Mouse (Mus musculus): ENCODE data around the gene Neurl2. TPM values are rescaled to one million over a fixed set of nuclear protein-coding genes. Genes with fewer than 3 reads are reported as not detected.

Neurl2 gene
- polyA plus RNA-seq, 1 experiment from 2014 or later: 7.5 TPM

DNA sequence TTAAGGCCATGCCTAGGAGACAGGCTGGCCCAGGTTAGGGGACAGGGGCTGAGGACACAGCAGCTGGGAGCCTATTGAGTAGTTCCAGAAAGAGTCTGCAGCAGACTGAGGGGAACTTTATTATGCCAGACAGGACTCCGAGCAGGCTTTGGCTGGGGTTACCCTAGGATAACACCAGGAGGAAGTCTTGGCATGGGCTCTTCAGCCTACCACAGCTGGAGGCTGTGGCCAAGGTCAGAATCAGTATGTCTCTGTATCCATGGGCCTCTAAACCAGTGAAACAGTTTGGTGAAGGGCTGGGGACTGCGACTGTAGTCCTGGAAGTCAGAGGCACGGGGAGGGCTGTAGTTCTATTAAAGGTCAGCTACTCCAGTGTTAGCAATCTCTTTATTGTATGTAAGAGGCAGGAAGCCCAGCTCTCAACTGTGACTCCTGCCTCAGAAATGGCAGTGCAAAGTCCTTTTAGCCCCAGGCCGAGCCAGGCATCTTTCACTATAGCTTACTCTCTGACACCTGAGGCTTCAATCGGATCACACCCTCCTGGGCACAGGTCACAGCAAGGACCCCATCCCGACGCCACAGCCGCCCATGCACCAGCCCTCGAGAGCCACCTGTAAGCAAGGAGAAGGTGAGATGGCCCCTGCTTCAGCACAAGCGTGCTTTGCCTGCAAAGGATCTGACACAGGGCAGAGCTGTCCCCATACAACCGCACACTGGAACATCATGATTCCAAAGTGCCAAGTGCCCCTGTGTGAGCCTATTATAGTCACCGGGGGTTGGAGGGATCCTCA is 40.7 kb downstream of the Neurl2 start:
- Histone ChIP-seq H3K9ac (no peak overlapping the region), H3K27me3 (no peaks in the 10 kb centered on the region), H3K4me1 (peaks cover 14% of the 10 kb centered on the region; the same call in 1 of the 2 replicates), H3K4me2 (no peak overlapping the region), H3K27ac (no peak overlapping the region), H3K4me3 (no peak overlapping the region), H3K9me3 (no peaks in the 10 kb centered on the region), H3K36me3 (peaks cover 45% of the 10 kb centered on the region)
- no peak for ATAC-seq (ENCODE audit: borderline replicate concordance, extremely low read depth, low FRiP score, low TSS enrichment)
- 88% methylated on average over 12 of the region's 12 CpGs for WGBS

DNA sequence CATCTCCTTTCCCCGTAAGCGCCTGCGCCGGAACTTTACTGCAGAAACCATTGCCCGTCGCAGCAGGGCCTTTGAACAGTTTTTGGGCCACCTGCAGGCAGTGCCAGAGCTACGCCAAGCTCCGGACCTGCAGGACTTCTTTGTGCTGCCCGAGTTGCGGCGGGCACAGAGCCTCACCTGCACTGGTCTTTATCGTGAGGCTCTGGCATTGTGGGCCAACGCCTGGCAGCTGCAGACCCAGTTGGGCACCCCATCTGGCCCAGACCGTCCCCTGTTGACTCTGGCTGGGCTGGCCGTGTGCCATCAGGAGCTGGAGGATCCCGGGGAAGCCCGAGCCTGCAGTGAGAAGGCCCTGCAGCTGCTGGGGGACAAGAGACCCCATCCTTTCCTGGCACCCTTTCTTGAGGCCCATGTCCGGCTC is 41.4 kb downstream of the Neurl2 start:
- H3K9me3 ChIP-seq: no peaks in the 10 kb centered on the region
- WGBS: 88% methylated on average over 18 of the region's 18 CpGs
- H3K36me3 ChIP-seq: peaks cover 40% of the 10 kb centered on the region
- H3K4me1 ChIP-seq: peaks cover 21% of the 10 kb centered on the region
- no peak overlapping the region for H3K27ac ChIP-seq
- no peak for ATAC-seq (ENCODE audit: borderline replicate concordance, extremely low read depth, low FRiP score, low TSS enrichment)
- H3K27me3 ChIP-seq: no peaks in the 10 kb centered on the region
- no peak overlapping the region for H3K4me2 ChIP-seq
- H3K9ac ChIP-seq: no peak overlapping the region
- H3K4me3 ChIP-seq: no peak overlapping the region

DNA sequence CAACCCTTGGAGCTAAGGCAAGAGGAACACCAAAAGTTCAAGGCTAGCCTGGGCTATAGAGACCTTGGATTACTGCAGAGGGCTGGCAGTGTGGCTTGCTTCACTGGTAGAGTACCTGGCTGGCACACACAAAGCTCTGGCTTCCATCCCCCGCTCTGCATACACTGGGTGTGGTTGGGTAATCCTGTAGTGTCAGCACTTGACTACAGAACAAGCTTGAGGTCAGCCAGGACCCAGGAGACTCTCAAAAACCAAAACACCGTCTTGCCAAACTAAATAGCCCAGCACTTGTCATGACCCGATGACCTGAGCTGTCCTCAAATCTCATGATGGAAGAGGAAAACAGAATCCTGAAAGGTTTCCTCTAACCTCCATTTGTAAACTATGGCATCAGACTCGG is 42.8 kb downstream of the Neurl2 start:
- 43% methylated on average over 4 of the region's 4 CpGs for WGBS
- Histone ChIP-seq H3K36me3 (peaks cover 36% of the 10 kb centered on the region), H3K4me1 (peaks cover 26% of the 10 kb centered on the region), H3K4me3 (no peak overlapping the region), H3K9ac (no peak overlapping the region), H3K27me3 (no peaks in the 10 kb centered on the region), H3K4me2 (no peak overlapping the region), H3K9me3 (no peaks in the 10 kb centered on the region), H3K27ac (no peak overlapping the region)
- no peak for ATAC-seq (ENCODE audit: borderline replicate concordance, extremely low read depth, low FRiP score, low TSS enrichment)

DNA sequence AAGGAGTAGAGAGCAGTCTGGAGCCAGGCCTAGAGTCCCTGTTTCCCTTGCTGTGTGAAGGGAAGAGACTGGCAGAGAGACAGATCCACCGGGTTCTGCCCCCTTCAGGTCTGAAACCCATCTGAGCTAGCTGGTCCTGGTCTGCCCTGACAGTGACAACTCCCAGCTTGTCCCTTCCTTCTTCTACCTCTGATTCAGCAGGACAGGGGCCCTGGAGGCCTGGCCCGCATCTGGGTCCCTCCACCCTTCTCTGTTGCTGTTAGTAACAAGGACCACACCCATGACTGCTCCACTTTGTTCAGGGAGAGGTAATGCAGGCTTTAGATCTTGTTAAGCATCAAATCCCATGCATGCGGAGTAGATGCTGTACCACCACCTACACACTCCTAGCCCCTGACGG is 44.8 kb downstream of the Neurl2 start:
- no peak for ATAC-seq (ENCODE audit: borderline replicate concordance, extremely low read depth, low FRiP score, low TSS enrichment)
- Histone ChIP-seq H3K4me2 (no peak overlapping the region), H3K36me3 (peaks cover 23% of the 10 kb centered on the region), H3K4me3 (no peak overlapping the region), H3K9ac (no peak overlapping the region), H3K27me3 (no peaks in the 10 kb centered on the region), H3K4me1 (peaks cover 26% of the 10 kb centered on the region), H3K9me3 (no peaks in the 10 kb centered on the region), H3K27ac (no peak overlapping the region)
- WGBS: 64% methylated on average over 4 of the region's 4 CpGs

DNA sequence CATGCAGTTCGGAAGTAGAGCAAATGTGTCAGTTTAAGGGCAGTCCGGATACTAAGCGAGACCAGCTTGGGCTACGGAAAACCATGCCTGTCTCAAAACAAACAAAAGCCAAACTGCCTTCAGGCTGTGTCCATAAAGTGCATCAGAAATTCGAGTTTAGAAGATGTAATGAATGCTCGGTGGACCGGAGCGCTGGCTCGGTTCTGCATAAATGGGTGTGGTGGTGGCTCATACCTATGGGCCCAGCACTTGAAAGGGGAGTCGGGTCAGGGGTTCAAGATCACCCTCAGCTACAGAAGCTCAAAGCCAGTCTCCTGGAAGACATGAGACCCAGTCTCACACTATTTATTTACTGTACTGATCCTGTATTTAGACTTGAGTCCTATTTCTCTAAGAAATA is 45.5 kb downstream of the Neurl2 start:
- Histone ChIP-seq H3K27me3 (no peaks in the 10 kb centered on the region), H3K36me3 (peaks cover 18% of the 10 kb centered on the region), H3K27ac (no peak overlapping the region), H3K4me1 (peaks cover 24% of the 10 kb centered on the region), H3K4me2 (no peak overlapping the region), H3K9me3 (no peaks in the 10 kb centered on the region), H3K4me3 (no peak overlapping the region), H3K9ac (no peak overlapping the region)
- no peak for ATAC-seq (ENCODE audit: borderline replicate concordance, extremely low read depth, low FRiP score, low TSS enrichment)
- WGBS: 75% methylated on average over 10 of the region's 10 CpGs

DNA sequence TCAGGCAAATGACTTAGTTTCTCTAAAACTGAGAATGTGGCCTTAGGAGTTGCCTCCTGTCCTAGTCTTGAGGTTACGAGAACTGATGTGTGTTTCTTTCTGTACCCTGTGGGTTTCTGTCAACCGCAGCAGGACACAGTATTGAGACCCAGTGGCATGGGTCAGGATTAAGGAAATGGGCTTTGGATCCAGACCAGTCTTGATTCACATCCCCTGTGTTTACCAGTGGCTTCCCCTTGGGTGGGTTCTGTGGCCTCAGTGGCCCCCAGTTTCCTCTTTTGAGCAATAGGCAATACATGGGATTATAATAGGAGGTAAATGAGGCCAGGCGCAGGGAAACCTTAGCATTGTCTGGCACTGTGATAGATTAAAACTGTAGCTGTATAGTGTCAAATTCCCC is 46.2 kb downstream of the Neurl2 start:
- peaks cover 24% of the 10 kb centered on the region for H3K4me1 ChIP-seq
- H3K4me2 ChIP-seq: peak overlapping the region; percentile 90

DNA sequence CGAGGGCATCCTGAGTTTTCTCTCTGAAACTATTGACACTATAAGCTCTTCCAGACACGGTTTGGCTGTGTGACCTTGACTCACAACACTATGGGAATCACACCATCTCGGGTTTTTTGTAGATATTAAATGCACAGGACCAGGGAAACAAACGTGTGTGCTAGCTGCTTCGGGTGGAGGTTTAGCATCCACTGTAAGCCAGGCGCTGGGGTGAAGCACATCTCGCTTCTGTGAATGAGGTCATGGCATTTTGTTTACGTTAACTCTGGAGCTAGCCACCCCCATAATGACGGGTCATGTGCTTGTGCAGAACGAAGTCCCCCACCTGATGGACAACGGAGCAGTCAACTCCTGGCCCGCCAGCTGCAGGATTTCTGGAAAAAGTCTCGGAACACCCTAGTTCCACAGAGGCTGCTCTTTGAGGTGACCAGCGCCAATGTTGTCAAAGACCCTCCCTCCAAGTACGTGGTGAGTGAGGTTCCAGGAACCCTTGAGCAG is 46.8 kb downstream of the Neurl2 start:
- no peaks in the 10 kb centered on the region for H3K27me3 ChIP-seq
- 7% methylated on average over 15 of the region's 15 CpGs for WGBS
- peak overlapping the region; percentile 90 for H3K4me2 ChIP-seq
- peaks cover 24% of the 10 kb centered on the region for H3K4me1 ChIP-seq
- H3K27ac ChIP-seq: peak overlapping the region; percentile 92
- H3K9ac ChIP-seq: peak overlapping the region; percentile 81
- peak; percentile 12; the same call in 1 of the 2 replicates for ATAC-seq (ENCODE audit: borderline replicate concordance, extremely low read depth, low FRiP score, low TSS enrichment)
- peaks cover 4% of the 10 kb centered on the region for H3K36me3 ChIP-seq
- peak overlapping the region; percentile 73 for H3K4me3 ChIP-seq
- no peaks in the 10 kb centered on the region for H3K9me3 ChIP-seq

More for the DNA sequence above, 46.2 kb downstream of the Neurl2 start:
- H3K4me3 ChIP-seq: peak overlapping the region; percentile 73
- no peaks in the 10 kb centered on the region for H3K27me3 ChIP-seq
- peak overlapping the region; percentile 81 for H3K9ac ChIP-seq
- 80% methylated on average over 3 of the region's 3 CpGs for WGBS
- H3K36me3 ChIP-seq: peaks cover 10% of the 10 kb centered on the region
- H3K9me3 ChIP-seq: no peaks in the 10 kb centered on the region
- ATAC-seq (ENCODE audit: borderline replicate concordance, extremely low read depth, low FRiP score, low TSS enrichment): no peak
- H3K27ac ChIP-seq: peak overlapping the region; percentile 26

DNA sequence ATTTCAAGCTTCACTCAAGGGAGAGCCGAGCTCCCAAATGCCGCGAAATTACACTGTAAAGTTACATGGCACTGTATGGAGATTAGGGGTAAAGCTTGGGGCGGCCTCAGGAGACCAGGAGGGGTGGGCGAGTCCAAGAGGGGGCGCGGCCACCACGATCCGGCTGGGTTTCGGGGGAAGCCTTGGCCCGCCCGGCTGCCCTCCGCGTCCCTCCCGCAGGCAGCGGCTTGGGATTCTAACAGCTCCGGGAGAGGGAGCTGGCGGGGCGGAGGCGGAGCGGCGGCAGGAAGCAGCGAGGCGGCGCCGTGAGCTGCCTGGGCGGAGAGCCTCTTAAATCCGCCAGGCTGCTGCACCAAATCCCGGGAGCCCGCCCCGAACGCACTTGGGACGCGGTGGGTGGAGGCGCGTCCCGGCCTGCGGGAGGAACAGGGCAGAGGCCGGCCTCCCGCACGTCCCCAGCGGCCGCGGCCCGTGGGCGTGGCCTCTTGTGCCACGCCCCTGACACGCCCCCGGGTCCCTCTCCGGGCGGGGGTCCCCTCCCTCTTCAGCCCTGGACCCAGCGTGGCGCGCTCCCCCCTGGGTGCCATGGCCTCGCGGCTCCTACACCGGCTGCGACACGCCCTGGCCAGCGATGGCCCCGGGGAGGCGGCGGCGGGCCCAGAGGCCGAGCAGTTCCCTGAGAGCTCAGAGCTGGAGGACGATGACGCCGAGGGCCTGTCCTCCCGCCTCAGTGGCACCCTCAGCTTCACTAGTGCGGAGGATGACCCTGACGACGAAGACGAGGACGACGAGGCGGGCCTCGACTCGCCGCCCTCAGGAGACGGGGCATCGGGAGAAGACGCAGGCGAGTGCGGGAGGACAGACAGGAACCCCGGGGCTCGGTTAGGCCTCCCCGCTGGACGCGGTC is 47.5 kb downstream of the Neurl2 start, which contains the start of gene Snx21:
Gene Snx21, plus strand, starts transcription at position 343 of the 907 bp plus-strand sequence.
- WGBS: under 1% methylated on average over 78 of the region's 89 CpGs
- Histone ChIP-seq H3K9ac (peak within 1 kb of the TSS; percentile 81), H3K4me1 (peaks cover 24% of the 10 kb centered on the region), H3K4me2 (peak within 1 kb of the TSS; percentile 90), H3K27me3 (no peaks in the 10 kb centered on the region), H3K4me3 (peak within 1 kb of the TSS; percentile 73), H3K9me3 (no peaks in the 10 kb centered on the region), H3K36me3 (no peaks in the 10 kb centered on the region), H3K27ac (peak within 1 kb of the TSS; percentile 92)
- ATAC-seq (ENCODE audit: borderline replicate concordance, extremely low read depth, low FRiP score, low TSS enrichment): peak; percentile 95

DNA sequence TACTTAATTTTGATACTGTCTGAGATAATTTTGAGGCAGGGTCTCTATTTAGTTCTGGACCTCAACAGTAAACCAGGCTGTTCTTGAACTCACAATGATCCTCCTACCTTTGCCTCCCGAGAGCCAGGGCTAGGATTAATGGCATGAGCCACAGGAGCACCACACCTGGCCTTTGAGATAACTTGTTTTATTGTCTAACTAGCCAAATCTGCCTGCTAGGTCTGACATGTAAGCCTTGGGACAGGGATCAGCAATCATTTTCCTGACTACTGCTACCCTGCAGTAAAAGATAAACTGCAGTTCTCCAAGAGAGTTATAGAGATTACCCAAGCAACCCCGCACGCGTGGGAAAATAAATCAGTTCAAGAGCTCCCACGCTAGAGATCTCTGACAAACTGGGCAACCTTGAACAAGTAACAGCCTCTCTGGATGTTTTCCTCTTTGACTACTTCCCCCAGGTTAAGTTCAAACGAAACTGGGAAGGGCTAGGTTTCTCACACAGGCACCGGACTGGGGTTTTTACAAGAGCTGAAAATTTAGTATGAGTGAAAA is 48.3 kb downstream of the Neurl2 start:
- Histone ChIP-seq H3K9me3 (no peaks in the 10 kb centered on the region), H3K9ac (peak overlapping the region; percentile 81), H3K27ac (peak overlapping the region; percentile 92), H3K27me3 (no peaks in the 10 kb centered on the region), H3K4me1 (peaks cover 24% of the 10 kb centered on the region), H3K4me3 (peak overlapping the region; percentile 73), H3K4me2 (peak overlapping the region; percentile 90), H3K36me3 (no peaks in the 10 kb centered on the region)
- no peak for ATAC-seq (ENCODE audit: borderline replicate concordance, extremely low read depth, low FRiP score, low TSS enrichment)
- WGBS: 4% methylated on average over 7 of the region's 7 CpGs

DNA sequence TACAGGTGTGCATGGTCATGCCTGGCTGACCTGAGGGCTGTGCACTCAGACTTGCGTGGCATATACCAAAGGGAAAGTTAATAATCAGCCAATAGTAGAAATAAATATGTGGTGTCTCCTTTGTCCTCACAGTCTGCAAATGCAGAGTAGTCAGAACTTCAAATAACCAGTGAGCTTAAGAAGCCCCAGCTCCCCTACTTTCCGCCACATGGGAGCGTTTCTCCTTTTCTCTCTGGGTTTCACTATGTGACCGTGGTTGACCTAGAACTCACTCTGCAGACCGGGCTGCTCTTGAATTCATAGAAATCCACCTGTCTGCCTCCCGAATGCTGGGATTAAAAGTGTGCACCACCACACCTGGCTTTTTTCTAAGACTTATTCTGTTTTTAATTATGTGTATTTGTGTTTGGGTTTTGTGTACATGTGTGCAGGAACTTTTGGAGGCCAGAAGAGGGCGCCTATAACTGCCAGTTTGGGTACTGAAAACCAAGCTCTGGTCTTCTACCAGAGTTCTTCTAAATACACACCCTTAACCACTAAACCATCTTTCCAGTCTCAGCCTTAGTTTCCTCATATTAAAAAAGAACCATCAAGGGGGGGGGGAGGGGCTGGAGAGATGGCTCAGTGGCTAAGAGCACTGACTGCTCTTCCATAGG is 49.2 kb downstream of the Neurl2 start:
- no peak overlapping the region for H3K27ac ChIP-seq
- no peak overlapping the region for H3K9ac ChIP-seq
- no peak overlapping the region for H3K4me2 ChIP-seq
- no peaks in the 10 kb centered on the region for H3K9me3 ChIP-seq
- H3K36me3 ChIP-seq: no peaks in the 10 kb centered on the region
- H3K27me3 ChIP-seq: no peaks in the 10 kb centered on the region
- no peak overlapping the region for H3K4me3 ChIP-seq
- WGBS: 74% methylated on average over 7 of the region's 7 CpGs
- peaks cover 24% of the 10 kb centered on the region for H3K4me1 ChIP-seq
- no peak for ATAC-seq (ENCODE audit: borderline replicate concordance, extremely low read depth, low FRiP score, low TSS enrichment)

DNA sequence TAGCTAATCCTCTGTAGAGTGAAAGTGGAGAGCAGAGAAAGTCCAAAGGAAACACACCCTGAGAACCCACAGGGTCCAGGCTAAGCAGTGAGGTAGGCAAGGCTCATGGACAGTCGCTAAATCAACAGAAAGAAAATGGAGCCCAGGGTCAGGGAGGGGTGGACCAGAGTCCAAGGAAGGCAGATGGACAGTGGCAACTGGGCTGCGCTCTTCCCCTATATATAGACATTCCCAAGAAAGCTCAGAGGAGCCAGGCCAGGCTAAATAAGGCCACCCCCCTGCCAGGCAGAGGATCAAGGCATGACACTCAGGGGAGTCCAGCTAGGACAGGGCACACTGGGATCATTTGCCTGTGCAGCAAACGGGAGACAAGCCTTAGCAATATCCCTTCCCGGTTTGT is 51.4 kb downstream of the Neurl2 start:
- no peak overlapping the region for H3K27ac ChIP-seq
- WGBS: 54% methylated on average over 4 of the region's 4 CpGs
- ATAC-seq (ENCODE audit: borderline replicate concordance, extremely low read depth, low FRiP score, low TSS enrichment): no peak

More for the DNA sequence above, 51.4 kb downstream of the Neurl2 start:
- Histone ChIP-seq H3K9ac (no peak overlapping the region), H3K4me2 (no peak overlapping the region), H3K4me3 (no peak overlapping the region), H3K9me3 (no peaks in the 10 kb centered on the region), H3K36me3 (no peaks in the 10 kb centered on the region), H3K4me1 (peaks cover 6% of the 10 kb centered on the region), H3K27me3 (no peaks in the 10 kb centered on the region)

Data from lung, embryonic 15.5 days (tissue).